Mouse (Mus musculus): ENCODE results near the gene Neurod1.

GRCm38 (mm10) chr2:79442906-79443305 is 13.6 kb downstream of the Neurod1 start:
- TF ChIP-seq CTCF (IDR thresholded peaks at IDR 0.05; ENCODE audit: control insufficient read depth, insufficient read depth, insufficient read length) (no peak), USF1 (IDR thresholded peaks at IDR 0.05; ENCODE audit: low read depth) (no peak), MYOD1 (IDR thresholded peaks at IDR 0.05; ENCODE audit: control insufficient read depth, insufficient read length, low read depth) (no peak), MAX (IDR thresholded peaks at IDR 0.05) (no peak)

Data from C2C12 (cell line).